Mouse (Mus musculus) heart, embryonic 13.5 days (tissue): ENCODE results near the gene Mdm4. TPM values are rescaled to one million over a fixed set of nuclear protein-coding genes. Genes with fewer than 3 reads are reported as not detected.
A peak's percentile ranks its signal among the peaks of the same experiment; 100 is the strongest.

Experiments
- ATAC-seq: fragments of 200-750 bp; cut with Nextera tagmentation; 2 replicates; pipeline ENCODE4 v1.8.0; 2017; ENCODE audit warnings: moderate TSS enrichment; ENCODE audit not compliant: insufficient number of reproducible peaks, low FRiP score, low TSS enrichment; ENCODE audit errors: extremely low read depth
- H3K27ac ChIP-seq: fragments of 300-500 bp; sonication (generic); replicated peaks from 2 replicates; pipeline ENCODE4 v1.5.1; 2015; ENCODE audit warnings: moderate library complexity, mild to moderate bottlenecking, inconsistent platforms
- H3K27me3 ChIP-seq: fragments of 300-500 bp; sonication (generic); replicated peaks from 2 replicates; pipeline ENCODE4 v1.6.1; 2015; ENCODE audit warnings: mild to moderate bottlenecking, inconsistent platforms
- H3K36me3 ChIP-seq: fragments of 300-500 bp; sonication (generic); 2 replicates; pipeline ENCODE4 v1.6.1; 2015; ENCODE audit warnings: mild to moderate bottlenecking, inconsistent platforms
- H3K4me1 ChIP-seq: fragments of 300-500 bp; sonication (generic); 2 replicates; pipeline ENCODE4 v1.6.1; 2015; ENCODE audit warnings: inconsistent platforms
- H3K4me2 ChIP-seq: fragments of 300-500 bp; sonication (generic); 2 replicates; pipeline ENCODE4 v1.6.1; 2015; ENCODE audit warnings: inconsistent platforms, mild to moderate bottlenecking, moderate library complexity
- H3K4me3 ChIP-seq: fragments of 300-500 bp; sonication (generic); 2 replicates; pipeline ENCODE4 v1.5.1; 2015; ENCODE audit warnings: moderate library complexity, mild to moderate bottlenecking, inconsistent platforms
- H3K9ac ChIP-seq: fragments of 300-500 bp; sonication (generic); 2 replicates; pipeline ENCODE4 v1.6.1; 2015; ENCODE audit warnings: inconsistent platforms, mild to moderate bottlenecking, moderate library complexity
- H3K9me3 ChIP-seq: fragments of 300-500 bp; sonication (generic); 2 replicates; pipeline ENCODE4 v1.6.1; 2016; ENCODE audit warnings: inconsistent platforms
- WGBS: fragments of 180-500 bp; shearing (Covaris S2); methylation state at CpG from one replicate; pipeline ENCODE4 v1.1.7; 2015; ENCODE audit warnings: mixed read lengths; 5-methylcytosine and 5-hydroxymethylcytosine counted together
- polyA plus RNA-seq: library from polyadenylated mRNA; unstranded; fragments of >200 nt; fragmentation: Nextera tagmentation; extraction: Ambion mirVana; gene quantifications from 2 replicates; pipeline ENCODE4 v1.2.1, GENCODE M21; 2015

Mdm4 gene
- polyA plus RNA-seq, 1 experiment from 2014 or later: 19.2 TPM

DNA sequence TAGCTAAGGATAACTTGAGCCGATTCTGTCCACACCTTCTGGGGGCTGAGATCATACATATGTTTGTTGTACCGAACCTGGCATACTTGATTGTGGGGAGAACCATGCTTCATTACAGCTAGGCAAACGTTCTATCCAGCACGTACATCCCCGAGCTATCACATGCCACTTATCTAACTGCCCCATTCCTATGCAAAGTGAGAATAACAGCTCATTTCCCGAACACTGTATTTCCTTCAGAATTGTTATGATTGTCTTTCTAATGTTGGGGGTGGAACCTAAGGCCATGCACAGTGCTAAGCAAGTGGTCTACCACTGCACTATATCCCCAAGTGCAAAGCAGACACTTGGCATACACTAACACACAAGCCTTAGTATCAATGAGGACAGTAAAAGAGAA lies 49.1 kb downstream of the Mdm4 start:
- no peak overlapping the region for H3K4me2 ChIP-seq
- no peaks in the 10 kb centered on the region for H3K27me3 ChIP-seq
- no peak for ATAC-seq
- H3K4me1 ChIP-seq: no peaks in the 10 kb centered on the region
- peaks cover 57% of the 10 kb centered on the region for H3K36me3 ChIP-seq
- H3K9me3 ChIP-seq: no peaks in the 10 kb centered on the region
- H3K9ac ChIP-seq: no peak overlapping the region
- H3K27ac ChIP-seq: no peak overlapping the region
- WGBS: 84% methylated on average over 6 of the region's 6 CpGs
- H3K4me3 ChIP-seq: no peak overlapping the region

DNA sequence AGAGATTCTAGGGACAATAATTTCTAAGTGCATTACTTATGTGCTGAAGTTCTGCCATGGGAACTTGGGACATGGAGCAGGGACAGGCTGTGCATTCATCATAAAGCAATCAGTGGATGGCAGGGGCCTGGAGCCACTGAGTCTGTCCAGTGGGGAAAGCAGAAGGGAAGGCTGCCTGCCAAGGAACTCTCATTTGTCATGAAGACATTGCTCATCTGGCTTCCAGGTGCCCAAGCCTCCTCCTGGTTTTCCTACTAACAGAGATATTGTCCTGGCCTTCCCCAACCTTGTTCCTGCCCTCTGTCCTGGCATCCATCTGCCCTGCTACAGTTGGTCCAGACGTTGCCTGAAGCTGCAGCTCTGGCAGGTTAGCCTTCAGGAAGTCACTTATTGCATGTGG lies 53.0 kb downstream of the Mdm4 start:
- Histone ChIP-seq H3K9ac (no peak overlapping the region), H3K36me3 (peaks cover 22% of the 10 kb centered on the region), H3K27me3 (no peaks in the 10 kb centered on the region), H3K9me3 (no peaks in the 10 kb centered on the region), H3K27ac (no peak overlapping the region), H3K4me3 (no peak overlapping the region), H3K4me1 (no peaks in the 10 kb centered on the region), H3K4me2 (no peak overlapping the region)
- WGBS: 83% methylated on average over 1 of the region's 1 CpGs
- ATAC-seq: no peak

DNA sequence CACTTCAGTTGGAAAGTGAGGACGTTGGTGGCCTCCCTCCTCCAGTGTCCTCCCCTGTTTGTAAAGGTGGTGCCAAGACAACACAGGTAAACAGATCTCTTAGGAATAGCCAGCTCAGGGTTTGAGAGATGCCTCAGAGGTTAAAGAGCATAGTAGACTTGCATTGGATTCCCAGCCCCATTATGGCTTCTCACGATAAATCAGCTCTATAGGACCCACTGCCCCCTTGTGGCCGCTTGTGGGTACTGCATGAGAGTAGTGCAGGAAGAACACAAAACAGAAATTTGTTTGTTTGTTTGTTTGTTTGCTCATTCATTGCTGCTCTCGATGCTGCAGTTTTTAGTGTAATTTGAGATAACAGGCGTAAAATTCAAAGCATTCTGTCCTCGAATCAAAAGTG lies 61.7 kb downstream of the Mdm4 start:
- ATAC-seq: no peak
- Histone ChIP-seq H3K9me3 (peaks cover 17% of the 10 kb centered on the region; the same call in 1 of the 2 replicates), H3K4me2 (no peak overlapping the region), H3K9ac (no peak overlapping the region), H3K4me1 (peaks cover 8% of the 10 kb centered on the region), H3K36me3 (no peaks in the 10 kb centered on the region), H3K27ac (no peak overlapping the region), H3K4me3 (no peak overlapping the region), H3K27me3 (no peaks in the 10 kb centered on the region)
- 24% methylated on average over 6 of the region's 6 CpGs for WGBS

DNA sequence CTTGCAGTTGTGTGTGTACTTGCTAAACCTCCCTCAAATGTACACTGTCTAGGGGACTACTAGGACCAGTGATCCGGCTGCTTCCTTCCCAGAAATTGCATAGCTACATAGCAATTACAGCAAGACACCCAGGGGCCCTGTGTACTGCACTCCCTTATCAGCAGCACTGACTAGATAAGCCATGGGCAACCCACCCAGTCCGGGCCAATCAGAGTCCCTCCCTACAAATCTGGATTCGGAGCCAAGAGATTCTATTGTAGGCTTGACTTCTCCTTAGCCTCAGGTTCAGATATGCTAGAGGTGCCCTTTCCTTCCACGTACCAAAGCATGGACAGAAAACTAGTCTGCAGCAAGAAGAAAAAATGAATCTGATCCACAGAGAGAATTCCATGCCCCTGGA lies 65.7 kb downstream of the Mdm4 start:
- Histone ChIP-seq H3K27ac (no peak overlapping the region), H3K4me1 (peaks cover 8% of the 10 kb centered on the region), H3K4me3 (no peak overlapping the region), H3K27me3 (no peaks in the 10 kb centered on the region), H3K9ac (no peak overlapping the region), H3K9me3 (peaks cover 4% of the 10 kb centered on the region; the same call in 1 of the 2 replicates), H3K36me3 (no peaks in the 10 kb centered on the region), H3K4me2 (no peak overlapping the region)
- ATAC-seq: no peak
- 28% methylated on average over 4 of the region's 4 CpGs for WGBS

DNA sequence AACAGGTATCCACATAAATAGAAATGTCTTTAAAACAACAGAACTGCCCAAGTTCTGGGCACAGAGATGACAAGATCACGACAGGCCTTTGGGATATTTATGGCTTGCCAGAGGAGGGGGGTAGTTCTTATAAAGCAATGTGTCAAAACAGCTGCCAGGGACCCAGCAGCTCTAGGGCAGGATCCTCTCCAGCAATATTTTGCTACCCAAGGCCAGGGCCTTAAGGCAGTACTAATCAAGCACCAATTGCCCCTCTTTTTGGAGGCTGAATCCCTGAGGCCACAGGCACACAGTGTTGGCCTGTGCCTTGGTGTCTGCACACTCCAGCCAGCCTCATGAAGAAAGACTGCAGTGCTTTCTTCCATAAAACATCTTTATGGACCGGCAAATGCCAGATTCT lies 66.3 kb downstream of the Mdm4 start:
- Histone ChIP-seq H3K36me3 (no peaks in the 10 kb centered on the region), H3K4me1 (peaks cover 8% of the 10 kb centered on the region), H3K27me3 (no peaks in the 10 kb centered on the region), H3K9ac (no peak overlapping the region), H3K9me3 (peaks cover 4% of the 10 kb centered on the region; the same call in 1 of the 2 replicates), H3K4me3 (no peak overlapping the region), H3K4me2 (no peak overlapping the region), H3K27ac (no peak overlapping the region)
- no peak for ATAC-seq
- 63% methylated on average over 2 of the region's 2 CpGs for WGBS

DNA sequence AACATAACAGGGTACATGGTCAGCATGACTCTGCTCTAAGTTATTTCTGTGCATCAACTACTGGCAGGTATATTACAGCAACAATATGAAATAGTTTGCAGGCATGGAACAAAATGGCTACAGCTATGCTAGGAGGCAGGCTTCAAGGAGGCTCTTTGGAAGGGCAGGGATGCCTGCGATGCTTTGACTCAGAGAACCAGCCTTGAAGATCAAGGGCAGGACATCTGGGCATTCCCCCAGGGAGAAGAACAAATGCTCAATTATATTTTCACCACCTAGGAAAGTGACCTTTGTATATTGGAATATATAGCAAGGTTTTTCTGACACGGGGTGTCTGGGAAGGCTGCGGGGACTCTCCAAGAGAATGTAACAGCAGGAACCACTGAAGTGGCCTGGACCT lies 68.6 kb downstream of the Mdm4 start:
- Histone ChIP-seq H3K4me3 (no peak overlapping the region), H3K9me3 (no peaks in the 10 kb centered on the region), H3K4me2 (no peak overlapping the region), H3K4me1 (peaks cover 8% of the 10 kb centered on the region), H3K27me3 (no peaks in the 10 kb centered on the region), H3K36me3 (no peaks in the 10 kb centered on the region), H3K9ac (no peak overlapping the region), H3K27ac (no peak overlapping the region)
- 80% methylated on average over 3 of the region's 3 CpGs for WGBS
- ATAC-seq: no peak

DNA sequence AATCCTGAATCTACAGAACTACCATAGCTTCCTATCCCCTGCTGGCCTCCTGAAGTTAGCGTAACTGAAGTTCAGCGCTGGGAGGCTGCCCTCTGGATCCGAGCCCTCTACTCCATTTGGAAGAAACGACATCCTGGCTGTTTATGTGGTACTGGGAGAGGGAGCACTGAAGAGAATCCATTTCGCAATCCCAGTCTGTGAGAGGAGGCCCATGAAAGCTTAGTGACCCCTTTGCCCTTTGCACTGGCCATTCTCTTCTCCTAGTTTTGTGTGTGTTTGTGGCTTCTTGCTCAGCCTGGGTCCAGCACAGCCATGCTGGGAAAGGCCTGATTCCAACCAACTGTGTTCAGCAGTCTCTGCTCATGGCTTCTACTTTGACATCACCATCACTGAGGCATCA lies 73.6 kb downstream of the Mdm4 start:
- ATAC-seq: no peak
- H3K9me3 ChIP-seq: no peaks in the 10 kb centered on the region
- H3K4me2 ChIP-seq: no peak overlapping the region
- no peaks in the 10 kb centered on the region; the same call in 1 of the 2 replicates for H3K27me3 ChIP-seq
- H3K4me1 ChIP-seq: no peaks in the 10 kb centered on the region
- H3K36me3 ChIP-seq: no peaks in the 10 kb centered on the region
- WGBS: 87% methylated on average over 5 of the region's 5 CpGs
- H3K4me3 ChIP-seq: no peak overlapping the region
- no peak overlapping the region for H3K9ac ChIP-seq
- H3K27ac ChIP-seq: no peak overlapping the region

DNA sequence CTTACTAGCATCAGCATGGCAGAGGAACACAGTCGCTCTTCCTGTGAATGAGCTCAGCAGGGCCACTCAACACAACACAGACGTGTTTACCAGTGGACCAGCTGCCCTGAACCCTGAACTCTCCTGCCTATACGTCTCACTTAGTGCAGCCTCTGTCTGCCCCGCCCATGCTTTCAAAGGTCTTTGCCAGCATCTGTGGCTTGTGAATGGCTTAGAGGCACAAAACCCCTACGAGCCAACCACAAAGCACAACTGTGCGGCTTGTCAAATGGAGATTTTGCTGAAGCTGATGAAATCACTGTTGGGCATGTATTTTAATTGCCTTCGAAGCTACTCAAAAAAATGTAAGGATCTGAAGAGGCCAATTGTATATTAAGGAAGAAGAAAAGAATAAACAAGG lies 82.5 kb downstream of the Mdm4 start:
- Histone ChIP-seq H3K9me3 (no peaks in the 10 kb centered on the region), H3K4me2 (no peak overlapping the region), H3K9ac (no peak overlapping the region), H3K27me3 (no peaks in the 10 kb centered on the region; the same call in 1 of the 2 replicates), H3K4me3 (no peak overlapping the region), H3K4me1 (no peaks in the 10 kb centered on the region), H3K36me3 (no peaks in the 10 kb centered on the region), H3K27ac (no peak overlapping the region)
- ATAC-seq: no peak
- 64% methylated on average over 7 of the region's 7 CpGs for WGBS

DNA sequence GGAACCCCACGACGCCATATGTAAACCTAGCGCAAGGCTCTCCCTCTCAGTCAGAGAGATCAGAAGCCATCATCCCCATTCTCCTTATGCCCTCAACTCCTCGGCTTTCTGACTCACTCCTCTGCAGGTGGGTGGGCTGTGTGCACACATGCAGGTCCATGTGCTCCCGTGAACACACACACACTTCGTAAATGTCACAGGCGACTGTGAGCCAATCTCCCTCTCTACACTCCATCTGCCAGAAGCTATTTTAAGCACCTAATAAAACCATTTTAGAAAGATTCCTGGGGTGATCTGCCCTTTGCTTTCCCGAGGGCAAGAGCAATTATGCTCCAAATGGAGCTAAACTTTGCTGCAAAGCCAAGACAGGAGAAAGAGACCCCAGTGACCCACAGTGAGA lies 84.5 kb downstream of the Mdm4 start:
- Histone ChIP-seq H3K9me3 (no peaks in the 10 kb centered on the region), H3K9ac (no peak overlapping the region), H3K4me1 (no peaks in the 10 kb centered on the region), H3K4me2 (no peak overlapping the region), H3K4me3 (no peak overlapping the region), H3K36me3 (no peaks in the 10 kb centered on the region), H3K27ac (no peak overlapping the region), H3K27me3 (no peaks in the 10 kb centered on the region)
- whole genome bisulfite sequencing: 68% methylated on average over 8 of the region's 8 CpGs
- ATAC-seq: no peak

DNA sequence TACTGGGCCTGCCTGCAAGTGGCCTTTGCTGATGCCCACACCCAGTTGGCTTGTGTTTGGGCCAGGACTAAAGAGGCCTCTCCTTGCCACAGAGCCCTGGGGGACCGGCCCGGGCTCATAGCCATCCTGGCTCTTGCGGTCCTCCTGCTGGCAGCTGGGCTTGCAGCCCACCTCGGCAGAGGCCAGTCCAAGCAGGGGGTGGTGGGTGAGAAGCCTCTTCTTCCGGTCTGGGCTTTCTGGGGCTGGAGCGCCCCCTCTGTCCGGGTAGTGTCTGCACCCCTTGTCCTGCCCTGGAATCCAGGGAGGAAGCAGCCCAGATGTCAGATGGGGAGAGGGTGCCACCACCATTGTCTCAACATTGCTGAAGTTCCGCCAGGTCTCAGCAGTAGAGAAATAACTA lies 91.4 kb downstream of the Mdm4 start:
- Histone ChIP-seq H3K4me1 (peaks cover 7% of the 10 kb centered on the region; the same call in 1 of the 2 replicates), H3K4me2 (no peak overlapping the region), H3K9me3 (no peaks in the 10 kb centered on the region), H3K27me3 (no peaks in the 10 kb centered on the region), H3K9ac (no peak overlapping the region), H3K27ac (no peak overlapping the region), H3K4me3 (no peak overlapping the region), H3K36me3 (peaks cover 7% of the 10 kb centered on the region; the same call in 1 of the 2 replicates)
- ATAC-seq: no peak
- 58% methylated on average over 8 of the region's 8 CpGs for WGBS

DNA sequence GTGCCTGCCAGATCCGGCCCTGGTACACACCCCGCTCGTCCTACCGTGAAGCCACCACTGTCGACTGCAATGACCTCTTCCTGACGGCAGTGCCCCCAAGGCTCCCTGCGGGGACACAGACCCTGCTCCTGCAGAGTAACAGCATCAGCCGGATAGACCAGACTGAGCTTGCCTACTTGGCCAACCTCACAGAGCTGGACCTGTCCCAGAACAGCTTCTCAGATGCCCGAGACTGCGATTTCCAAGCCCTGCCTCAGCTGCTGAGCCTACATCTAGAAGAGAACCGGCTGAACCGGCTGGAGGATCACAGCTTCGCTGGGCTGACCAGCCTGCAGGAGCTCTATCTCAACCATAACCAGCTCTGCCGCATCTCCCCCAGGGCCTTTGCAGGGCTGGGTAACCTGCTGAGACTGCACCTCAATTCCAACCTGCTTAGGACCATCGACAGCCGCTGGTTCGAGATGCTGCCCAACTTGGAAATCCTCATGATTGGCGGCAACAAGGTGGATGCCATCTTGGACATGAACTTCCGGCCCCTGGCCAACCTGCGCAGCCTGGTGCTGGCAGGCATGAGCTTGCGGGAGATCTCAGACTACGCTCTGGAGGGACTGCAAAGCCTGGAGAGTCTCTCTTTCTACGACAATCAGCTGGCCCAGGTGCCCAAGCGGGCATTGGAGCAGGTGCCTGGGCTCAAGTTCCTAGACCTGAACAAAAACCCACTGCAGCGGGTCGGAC lies 92.9 kb downstream of the Mdm4 start:
- Histone ChIP-seq H3K4me2 (no peak overlapping the region), H3K27ac (no peak overlapping the region), H3K27me3 (no peaks in the 10 kb centered on the region), H3K4me3 (no peak overlapping the region), H3K9me3 (no peaks in the 10 kb centered on the region), H3K4me1 (peaks cover 9% of the 10 kb centered on the region; the same call in 1 of the 2 replicates), H3K9ac (no peak overlapping the region), H3K36me3 (peaks cover 7% of the 10 kb centered on the region; the same call in 1 of the 2 replicates)
- WGBS: 80% methylated on average over 26 of the region's 26 CpGs
- ATAC-seq: no peak

DNA sequence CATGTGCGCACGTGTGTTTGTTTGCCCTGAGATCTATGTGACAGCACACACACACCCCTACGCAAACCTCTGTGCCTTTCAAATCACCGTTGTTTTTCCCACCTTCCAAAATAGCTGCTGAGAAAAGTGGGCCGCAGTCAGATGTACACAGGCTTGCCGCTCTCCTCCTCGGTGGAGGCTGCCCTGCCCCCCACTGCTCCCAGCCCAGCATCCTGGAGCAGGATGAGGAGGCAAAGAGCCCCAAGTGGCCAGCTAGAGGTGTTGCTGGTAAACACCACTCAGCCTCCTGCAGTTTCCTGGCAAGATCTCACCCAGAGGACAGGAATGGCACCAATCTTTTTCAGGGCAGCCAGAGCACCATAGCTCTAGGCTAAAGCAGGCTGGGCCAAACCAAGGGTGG lies 95.5 kb downstream of the Mdm4 start:
- no peak overlapping the region for H3K27ac ChIP-seq
- 20% methylated on average over 7 of the region's 7 CpGs for WGBS
- no peak overlapping the region for H3K4me2 ChIP-seq
- no peaks in the 10 kb centered on the region for H3K9me3 ChIP-seq
- no peak overlapping the region for H3K4me3 ChIP-seq
- peaks cover 14% of the 10 kb centered on the region; the same call in 1 of the 2 replicates for H3K4me1 ChIP-seq
- 0 out of 2 replicates have a peak overlapping the region, but pooled peaks have one; percentile 24 for H3K9ac ChIP-seq
- peaks cover 7% of the 10 kb centered on the region; the same call in 1 of the 2 replicates for H3K36me3 ChIP-seq
- no peak for ATAC-seq
- no peaks in the 10 kb centered on the region for H3K27me3 ChIP-seq
